Mouse (Mus musculus) neutrophil, adult 65 days (primary cell): Measurements from ENCODE around the gene Ash1l. TPM values are rescaled to one million over a fixed set of nuclear protein-coding genes. Genes with fewer than 3 reads are reported as not detected.

ENCODE experiments used
- total RNA-seq: library from RNA; stranded (reverse); gene quantifications from 2 replicates; pipeline ENCODE4 v1.2.4, GENCODE M21; 2023

The Ash1l gene
- total RNA-seq: 29.5 and 43.5 TPM in 2 replicates

DNA sequence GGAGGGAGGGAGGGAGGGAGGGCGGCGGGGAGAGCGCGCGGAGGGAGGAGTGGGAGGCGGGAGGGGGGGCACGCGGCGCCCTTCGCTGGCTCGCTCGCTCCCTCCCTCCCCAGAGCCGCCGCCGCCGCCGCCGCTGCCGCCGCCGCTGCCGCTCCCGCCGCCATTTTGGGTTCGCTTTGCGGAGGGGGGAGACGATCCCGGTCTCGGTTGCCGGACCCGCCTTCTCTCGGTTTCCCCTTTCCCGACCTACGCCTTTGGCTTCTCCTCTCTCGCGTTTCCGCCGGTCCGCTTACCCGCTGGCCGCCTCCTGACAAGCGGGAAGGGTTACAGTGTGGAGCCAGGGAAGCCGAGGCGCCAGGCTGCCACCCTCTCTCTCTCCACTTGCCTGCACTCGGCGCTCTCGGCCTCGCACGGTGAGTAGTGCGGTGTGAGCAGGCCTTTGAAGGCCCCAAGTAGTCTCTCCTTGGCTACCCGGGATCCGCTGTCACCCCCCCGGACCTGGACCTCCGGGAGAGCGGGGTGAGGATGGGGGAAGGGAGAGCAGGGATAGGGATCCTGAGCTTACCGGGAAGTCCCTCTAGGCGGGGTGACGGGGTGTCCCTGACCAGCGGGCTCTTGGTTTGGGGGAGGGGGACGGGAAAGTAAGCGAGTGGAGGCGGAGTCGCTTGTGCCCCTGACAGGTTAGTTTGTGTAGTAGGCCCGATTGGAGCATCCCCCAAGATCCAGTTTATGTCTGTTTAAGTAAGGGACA is at the start of gene Ash1l, which contains the start of gene Dap3:
Gene Ash1l, plus strand, starts transcription at position 47 of the 751 bp plus-strand sequence.
Gene Dap3, minus strand, starts transcription at position 606 of the 751 bp plus-strand sequence.

GRCm38 (mm10) chr3:88913511-88914383 is 36.7 kb upstream of the Ash1l start, which contains the start of gene Msto1:
Gene Msto1 (minus strand): TSS chr3:88913999.

DNA sequence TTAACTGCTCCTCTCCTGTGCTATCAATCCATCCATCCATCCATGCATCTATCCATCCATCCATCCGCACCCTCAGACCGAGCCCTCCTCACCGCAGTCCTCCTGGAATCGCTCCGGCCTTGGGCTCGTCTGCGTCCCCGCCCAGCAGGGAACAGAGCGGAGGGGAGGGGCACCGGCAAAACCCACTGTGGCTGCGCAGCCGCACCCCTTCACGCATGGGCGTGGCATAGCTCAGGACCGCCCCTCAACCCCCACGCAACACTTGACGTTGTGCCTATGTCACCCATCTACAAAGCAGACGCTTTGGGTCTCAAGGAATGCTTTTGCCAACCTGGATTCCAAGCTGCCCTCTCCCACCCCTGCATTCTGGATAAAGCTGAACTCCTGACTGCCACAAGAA is 142.8 kb downstream of the Ash1l start, which contains the start of gene Rusc1:
Gene Rusc1, minus strand, starts transcription at position 137 of the 400 bp plus-strand sequence.

GRCm38 (mm10) chr3:89100811-89101210 is 150.4 kb downstream of the Ash1l start, which contains the start of gene Gm43738:
Gene Gm43738 (minus strand): TSS chr3:89101099.

GRCm38 (mm10) chr3:89101812-89102494 is 151.5 kb downstream of the Ash1l start, which contains the start of gene Fdps:
Gene Fdps (minus strand): TSS chr3:89101959.

Other genes with a start within 250 kb of the Ash1l start
- gene Rit1, start 233.8 kb upstream of the Ash1l start, total RNA-seq: 49.1 and 52.4 TPM in 2 replicates
- 0.59 and 0.73 TPM in 2 replicates for gene Syt11, start 175.5 kb upstream of the Ash1l start, total RNA-seq
- gene Gon4l, start 115.4 kb upstream of the Ash1l start, total RNA-seq: 22.6 and 32.2 TPM in 2 replicates
- 4.0 and 5.5 TPM in 2 replicates for gene Msto1, start 36.6 kb upstream of the Ash1l start, total RNA-seq
- 57.7 and 64.3 TPM in 2 replicates for gene Dap3, start 559 bp downstream of the Ash1l start, total RNA-seq
- 17.2 and 19.6 TPM in 2 replicates for gene Rusc1, start 142.7 kb downstream of the Ash1l start, total RNA-seq
- not detected in 2 replicates for gene Gm43738, start 150.5 kb downstream of the Ash1l start, total RNA-seq
- gene Fdps, start 151.3 kb downstream of the Ash1l start, total RNA-seq: 19.3 and 28.2 TPM in 2 replicates
- gene Pklr, start 185.5 kb downstream of the Ash1l start, total RNA-seq: 0.32 and 1.0 TPM in 2 replicates
- not detected in 2 replicates for gene Hcn3, start 209.6 kb downstream of the Ash1l start, total RNA-seq
- gene Clk2, start 214.2 kb downstream of the Ash1l start, total RNA-seq: 52.6 and 57.6 TPM in 2 replicates
- gene Scamp3, start 226.9 kb downstream of the Ash1l start, total RNA-seq: 34.0 and 35.9 TPM in 2 replicates
- 5.8 and 6.9 TPM in 2 replicates for gene Fam189b, start 232.5 kb downstream of the Ash1l start, total RNA-seq